Mouse (Mus musculus) 3134 (cell line): ENCODE results near the gene Kdm2b.

ENCODE experiments used
- DNase-seq: peaks from one replicate; pipeline ENCODE4 v3.0.0-alpha.2; 2011; ENCODE audit warnings: low spot score; ENCODE audit not compliant: insufficient read length; ENCODE audit errors: extremely low read depth

Kdm2b gene

DNA sequence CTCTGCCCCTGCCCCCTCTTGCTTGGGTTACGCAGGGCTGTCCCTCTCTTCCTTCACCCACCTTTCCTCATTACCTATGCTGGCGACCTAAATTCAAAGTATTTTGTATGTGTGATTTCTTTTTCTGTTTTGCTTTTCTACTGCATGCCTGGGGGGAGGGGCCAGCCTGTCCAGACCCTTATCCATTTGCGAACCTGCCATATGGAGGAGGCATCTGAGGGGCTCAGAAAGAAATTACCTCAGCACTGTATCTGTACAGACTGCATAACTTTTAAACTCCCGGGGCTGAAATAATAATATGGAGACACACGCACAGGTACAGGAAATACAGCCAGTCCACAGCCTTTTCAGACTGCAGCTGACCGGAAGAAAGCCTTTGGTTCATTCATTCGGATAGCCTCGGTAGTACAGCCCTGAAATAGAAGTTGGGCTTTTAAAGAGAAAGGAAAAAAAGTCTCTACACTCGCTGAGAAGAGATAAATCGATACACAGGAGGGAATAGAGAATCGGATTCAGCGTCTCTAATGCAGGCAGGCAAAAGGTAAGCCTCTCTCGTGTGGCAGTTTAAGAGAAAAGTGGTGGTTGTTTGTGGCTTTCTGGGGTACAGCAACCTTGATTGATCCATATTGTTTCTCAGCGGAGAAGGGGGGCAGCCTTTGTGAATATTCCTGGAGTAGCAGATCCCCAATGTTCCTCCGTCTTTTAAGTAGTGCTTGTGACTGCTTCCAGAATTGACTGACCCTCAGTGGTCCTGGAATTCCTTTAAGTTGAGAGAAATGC lies at the start of gene Kdm2b:
Kdm2b (minus strand) TSS at position 273 of the 780 bp plus-strand sequence.
- DNase-seq: no peak

DNA sequence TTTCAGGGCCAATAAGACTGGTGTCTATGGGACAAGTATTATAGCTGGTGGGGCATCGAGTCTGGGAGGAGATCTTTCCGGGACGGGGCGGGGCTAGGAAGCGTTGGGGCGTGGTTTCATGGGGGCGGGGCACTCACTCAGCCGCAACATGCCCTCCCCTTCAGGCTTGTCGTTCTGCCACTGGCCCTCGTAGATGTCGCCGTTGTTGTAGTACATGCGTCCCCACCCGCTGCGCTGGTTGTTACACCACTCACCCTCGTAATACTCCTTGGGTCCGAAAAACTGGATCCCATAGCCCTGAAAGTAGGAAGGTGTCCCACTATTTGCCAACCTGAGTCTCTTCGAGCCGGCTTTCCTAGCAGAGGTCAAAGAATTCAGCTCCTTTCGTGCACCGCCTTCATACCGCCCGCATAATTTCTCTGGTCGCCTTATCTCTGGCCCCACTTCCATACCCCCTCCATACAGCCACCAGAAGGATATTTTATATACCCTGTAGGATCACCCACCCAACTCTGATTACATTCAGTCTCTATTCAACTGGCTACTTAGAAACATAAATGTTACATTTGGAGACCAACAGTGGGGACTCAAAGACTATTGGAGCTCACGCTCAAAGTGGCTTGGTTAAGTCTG lies 49.6 kb upstream of the Kdm2b start:
- DNase-seq: no peak

DNA sequence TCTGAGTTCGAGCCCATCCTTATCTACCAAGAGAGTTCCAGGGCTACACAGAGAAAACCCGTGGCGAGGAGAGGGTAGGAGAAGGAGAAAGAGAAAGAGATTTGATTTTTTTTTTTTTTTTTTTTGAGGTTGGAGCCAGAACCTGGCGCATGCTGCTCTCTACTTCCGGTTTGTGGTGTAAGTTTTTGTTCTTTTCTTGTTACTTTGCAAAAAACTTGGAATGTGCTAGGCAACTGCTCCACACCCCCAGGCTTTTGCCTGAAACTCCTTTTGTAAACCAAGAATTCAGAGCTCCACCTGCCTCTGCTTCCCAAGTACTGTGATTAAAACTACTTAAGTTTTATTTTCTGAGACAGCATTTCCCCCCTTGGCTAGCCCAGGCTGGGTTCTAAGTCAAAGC lies 48.5 kb upstream of the Kdm2b start:
- DNase-seq: no peak

DNA sequence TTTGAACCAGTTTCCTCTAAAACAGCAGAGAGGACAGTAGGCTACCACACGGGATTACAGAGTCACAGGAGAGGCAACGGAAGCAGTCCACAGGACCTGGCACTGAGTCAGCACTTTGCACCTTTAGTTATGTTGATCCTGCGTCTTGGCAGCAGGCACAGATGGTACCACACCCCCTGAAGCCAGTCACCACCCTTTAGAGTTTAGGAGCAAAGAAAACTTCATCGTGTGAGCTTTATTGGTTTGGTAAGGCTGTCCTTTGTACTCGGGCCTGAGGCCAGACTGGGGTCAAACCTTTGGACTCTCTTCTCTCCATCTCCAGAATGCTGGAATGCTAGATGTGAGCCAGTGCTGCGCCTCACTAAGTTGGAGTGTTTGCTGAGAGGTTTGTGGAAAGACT lies 45.9 kb upstream of the Kdm2b start:
- DNase-seq: no peak

DNA sequence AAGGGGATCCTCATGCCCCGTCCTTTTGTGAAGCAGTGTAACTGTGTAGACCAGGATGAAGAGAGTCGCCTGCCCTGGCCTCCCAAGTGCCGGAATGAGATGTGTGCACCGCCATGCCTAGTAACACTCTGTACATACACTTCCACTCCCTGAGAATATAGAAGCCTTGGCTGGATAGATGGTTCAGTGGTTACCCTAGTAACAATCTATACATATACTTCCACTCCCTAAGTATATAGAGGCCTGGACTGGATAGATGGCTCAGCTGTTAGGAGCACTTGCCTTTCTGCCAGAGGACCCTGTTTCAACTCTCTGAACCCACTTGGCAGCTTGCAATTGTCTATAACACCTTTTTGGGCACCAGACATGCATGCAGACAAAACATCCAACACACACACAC lies 45.5 kb upstream of the Kdm2b start:
- no peak for DNase-seq

DNA sequence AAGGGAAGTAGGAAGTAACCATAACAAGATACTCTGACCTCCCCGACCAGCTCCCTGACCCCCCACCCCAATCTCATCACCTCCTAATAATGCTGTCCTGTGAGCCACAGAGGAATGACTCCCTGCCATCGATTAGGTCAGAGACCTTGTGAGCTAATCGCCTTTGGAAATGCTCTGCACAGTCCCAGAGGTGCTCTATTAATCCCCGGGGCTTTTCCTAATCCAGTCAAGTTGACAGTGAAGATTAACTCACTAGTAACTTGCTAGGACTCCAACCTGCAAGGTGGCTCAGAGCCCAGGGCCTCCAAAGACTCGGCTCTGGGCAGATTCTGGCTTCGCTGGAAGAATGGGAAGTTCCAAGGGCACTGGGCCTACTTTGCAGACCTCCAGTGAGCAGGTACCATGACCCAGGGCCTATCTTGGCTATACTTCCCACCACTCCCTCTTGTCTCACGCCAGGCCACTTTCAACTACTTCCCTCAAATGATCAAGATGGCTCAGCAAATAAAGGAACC lies 44.1 kb upstream of the Kdm2b start:
- no peak for DNase-seq

DNA sequence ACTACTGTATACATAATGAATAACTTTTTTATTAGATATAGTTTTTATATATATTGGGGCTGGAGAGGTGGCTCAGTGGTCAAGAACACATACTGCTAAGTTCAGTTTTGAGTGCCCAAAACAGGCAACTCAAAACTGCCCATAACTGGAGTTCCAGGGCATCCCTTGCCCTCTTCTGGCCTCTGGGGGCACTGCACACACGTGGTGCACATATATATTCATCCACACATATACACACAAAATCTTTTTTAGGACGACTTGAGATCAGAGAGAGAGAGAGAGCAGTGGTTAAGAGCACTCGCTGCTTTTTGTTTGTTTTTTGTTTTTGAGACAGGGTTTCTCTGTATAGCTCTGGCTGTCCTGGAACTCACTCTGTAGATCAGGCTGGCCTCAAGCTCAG lies 41.7 kb upstream of the Kdm2b start:
- no peak for DNase-seq

DNA sequence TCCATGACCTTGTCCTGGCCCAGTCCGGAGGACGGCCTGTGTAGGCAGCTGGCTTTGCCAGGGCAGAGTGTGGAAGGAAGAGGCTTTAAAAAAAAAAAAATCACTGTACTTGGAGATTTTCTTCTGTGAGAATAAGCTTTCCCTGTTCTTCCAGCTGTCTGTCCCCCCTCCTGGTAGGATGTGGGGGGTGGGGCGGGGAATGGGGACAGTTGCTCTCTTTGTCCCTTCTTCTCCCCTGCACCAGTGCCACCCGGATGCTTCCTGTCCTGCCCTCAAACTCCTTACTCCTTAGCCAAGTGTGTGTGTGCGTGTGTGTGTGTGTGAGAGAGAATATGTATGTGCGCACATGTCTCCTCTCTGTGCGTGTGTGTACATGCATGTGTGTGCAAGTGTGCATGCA lies 40.1 kb upstream of the Kdm2b start:
- DNase-seq: no peak

DNA sequence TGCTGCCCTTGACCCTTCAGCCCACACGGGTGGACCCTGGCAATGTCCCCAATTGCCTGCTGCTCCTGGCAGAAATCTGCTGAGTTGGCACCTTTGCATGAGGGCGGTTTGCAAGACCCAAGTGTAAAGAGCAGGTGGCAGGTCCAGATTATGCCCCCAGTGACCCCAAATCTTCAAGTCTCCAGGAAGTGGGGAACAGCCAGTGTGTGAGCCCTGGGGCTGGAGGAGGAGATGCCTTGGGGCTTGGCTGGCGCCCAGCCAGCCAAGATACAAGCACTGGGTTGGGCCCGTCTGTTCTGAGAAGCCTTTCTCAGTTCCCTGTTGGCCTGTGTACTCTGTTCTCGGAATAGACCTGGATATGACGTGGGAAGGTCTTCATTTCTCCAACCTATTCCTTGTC lies 37.8 kb upstream of the Kdm2b start:
- no peak for DNase-seq

DNA sequence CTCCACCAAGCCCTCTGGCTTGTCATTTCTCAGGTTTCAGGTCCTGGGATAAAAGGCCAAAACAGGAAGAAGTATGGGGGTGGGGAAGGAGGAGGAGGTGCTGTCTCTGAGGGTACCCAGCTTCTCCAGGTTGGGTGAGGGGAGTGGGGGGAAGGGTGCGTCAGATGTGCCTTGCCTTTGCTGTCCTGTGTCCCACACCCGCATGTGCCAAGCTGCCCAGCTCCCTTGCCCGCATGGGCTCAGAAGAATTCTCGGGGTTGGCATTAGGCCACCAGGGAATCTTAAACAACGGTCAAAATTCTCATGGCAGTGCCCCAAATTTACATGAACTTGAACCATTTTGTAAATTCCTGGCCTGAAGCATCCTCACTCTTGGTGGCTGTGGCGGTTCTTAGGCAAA lies 36.8 kb upstream of the Kdm2b start:
- DNase-seq: no peak

DNA sequence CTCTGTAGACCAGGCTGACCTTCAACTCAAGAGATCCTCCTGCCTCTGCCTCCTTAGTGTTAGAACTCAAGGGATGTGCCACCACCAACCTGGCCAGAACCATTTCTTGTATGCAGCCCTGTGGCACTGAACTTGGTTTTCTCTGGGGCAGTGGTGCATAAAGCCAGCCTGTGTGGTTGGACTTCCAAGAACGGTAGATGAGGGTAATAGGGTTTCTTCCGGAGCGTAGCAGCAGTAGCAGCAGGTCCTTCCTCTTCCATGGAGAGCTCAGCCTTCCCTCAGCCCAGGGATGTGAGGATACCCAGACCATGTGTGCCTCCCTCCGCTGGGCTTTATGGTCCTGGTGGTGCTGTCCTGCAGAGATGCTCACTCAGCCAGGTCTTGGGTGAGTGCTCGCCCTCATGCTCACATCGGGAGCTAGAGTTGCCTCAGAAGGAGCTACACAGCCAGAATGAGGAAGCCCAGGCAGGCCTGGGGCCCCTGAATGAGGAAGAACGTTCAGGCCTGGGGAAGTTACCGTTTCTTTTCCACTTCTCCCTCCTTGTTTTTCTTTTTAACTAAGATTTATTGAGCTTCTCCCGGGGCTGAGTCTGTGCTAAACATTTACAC lies 35.4 kb upstream of the Kdm2b start:
- DNase-seq: no peak

DNA sequence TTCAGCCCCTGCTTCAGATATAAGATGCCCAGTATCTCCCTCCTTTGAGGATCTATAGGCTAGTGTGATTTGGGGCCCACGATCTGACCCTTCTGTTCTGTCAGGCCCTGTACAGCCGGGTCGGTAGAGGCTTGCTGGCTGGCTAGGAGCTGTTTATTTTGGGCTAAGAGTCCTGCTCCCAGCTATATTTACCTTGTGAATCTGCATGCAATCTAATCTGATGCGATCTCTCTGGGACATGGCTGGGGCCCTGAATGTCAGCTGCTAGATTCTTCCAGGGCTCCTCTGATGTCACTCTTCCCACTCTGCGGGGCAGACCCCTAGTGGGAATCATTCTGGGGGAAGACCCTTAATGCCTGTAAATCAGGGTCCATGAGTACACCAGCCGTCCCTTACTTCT lies 34.7 kb upstream of the Kdm2b start:
- DNase-seq: no peak

DNA sequence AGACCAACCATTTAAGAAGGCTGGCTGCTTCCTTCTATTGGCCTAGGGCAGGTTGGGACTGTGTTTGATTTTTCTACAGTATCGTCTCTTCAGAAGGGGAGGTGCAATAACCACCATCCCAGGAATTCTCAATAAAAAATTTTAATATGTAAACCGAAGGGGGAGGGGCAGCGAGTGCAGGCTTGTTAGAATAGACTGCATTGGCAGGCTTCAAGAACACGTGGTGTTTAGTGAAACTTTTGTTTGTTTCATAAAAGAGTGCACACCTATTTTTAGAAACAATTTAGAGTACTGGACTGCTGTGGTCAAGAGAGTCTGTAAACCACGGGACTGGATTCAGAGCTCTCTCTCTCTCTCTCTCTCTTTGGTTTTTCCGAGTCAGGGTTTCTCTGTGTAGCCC lies 33.4 kb upstream of the Kdm2b start:
- DNase-seq: no peak

DNA sequence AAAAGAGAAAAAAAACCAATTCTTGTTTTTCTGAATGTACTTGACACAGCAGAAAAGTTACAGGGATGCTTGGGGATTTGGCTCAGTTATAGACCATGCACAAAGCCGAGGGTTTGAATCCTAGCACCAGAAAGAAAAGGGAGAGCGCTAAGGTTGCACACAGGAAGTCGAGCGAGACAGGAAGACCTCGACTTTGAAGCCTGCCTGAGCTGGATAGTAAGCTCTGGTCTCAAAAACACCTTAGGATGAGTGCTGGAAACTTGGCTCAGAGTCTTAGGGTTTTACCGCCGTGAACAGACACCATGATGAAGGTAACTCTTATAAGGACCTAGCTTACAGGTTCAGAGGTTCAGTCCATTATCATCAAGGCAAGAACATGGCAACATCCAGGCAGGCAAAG lies 31.8 kb upstream of the Kdm2b start:
- DNase-seq: no peak

DNA sequence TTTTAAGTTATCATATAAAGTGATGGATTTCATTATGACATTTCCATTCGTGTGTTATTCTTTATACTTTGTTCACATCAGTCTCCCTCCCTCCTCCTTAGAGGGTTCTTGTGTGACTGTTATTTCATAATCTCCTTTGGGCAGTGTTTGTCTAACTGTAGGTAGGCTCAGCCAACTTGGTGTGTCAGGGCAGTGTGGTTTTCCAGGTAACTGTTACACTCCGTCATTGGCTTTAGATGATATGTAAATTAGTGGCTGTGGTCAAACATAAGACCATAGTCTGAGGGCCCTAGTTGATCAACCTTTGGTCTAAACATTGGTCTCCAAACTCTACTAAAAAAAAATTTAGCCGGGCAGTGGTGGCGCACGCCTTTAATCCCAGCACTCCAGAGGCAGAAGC lies 30.8 kb upstream of the Kdm2b start:
- DNase-seq: no peak

DNA sequence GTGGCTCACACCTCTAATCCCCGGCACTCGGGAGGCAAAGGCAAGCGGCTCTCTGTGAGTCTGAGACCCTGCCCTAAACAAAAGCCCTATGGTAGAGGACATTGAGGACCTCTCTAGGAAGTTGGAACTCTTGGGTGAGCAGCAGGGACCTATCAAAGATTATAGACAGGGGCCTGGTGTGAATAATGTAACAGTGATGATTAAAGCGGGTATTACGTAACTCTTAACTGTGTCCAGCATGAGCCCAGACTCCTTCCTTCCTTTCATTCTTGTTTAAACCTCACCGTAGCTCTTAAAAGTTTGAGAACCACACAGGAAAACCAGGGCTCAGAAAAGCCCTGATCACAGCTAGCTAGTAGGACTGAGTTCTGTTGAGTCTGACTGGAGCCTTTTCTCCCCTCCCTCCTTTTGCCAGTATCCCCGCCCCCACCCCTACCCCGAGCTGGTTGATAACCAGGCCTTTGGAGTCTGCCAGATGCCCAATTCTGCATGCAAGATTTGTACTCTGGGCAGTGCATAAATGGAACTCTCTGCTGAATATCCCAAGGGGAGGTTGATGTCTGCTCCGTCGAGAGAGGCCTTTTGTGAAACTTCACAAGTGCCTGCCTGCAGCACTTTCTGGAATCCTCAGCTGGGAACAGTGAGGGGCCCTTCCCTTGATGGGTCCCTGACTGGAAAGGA lies 29.9 kb upstream of the Kdm2b start:
- DNase-seq: no peak

DNA sequence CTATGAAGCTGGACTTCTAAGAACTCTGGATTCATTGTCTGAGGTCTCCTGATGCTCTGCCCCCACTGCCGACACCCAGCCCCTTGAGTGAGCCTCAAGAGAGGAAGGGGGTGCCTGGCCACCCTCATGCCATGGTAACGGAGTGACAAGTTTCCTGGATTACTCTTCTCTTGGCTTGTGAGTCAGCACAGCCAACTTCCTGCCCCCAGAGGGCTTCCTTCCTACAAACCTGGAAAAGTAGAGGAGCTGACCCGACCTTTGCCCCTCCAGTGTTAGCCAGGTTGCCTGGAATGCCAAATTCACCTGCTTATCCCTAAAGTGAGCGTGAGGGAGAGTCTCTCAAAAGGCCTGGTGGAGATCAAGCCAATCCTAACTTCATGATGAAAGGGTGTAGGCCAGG lies 27.9 kb upstream of the Kdm2b start:
- DNase-seq: no peak

DNA sequence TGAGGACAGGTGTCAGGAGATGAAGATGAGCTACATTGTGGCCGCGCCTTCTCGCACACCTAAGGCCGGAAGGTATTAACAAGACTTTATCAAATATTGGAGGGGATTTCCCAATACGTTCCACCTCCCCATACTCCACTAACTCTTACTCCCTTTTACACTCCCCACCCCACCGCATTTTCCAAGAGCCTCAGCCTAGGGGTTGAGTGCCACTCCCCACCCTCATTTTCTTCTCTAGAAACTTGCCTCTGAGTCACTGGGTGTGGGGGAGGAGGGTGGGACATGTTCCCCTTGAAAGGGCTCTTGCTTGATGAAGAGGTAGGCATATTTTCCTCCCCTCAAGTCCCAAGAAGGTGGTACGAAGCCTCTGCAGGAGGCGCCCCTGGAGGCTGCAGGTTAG lies 26.3 kb upstream of the Kdm2b start:
- DNase-seq: no peak

DNA sequence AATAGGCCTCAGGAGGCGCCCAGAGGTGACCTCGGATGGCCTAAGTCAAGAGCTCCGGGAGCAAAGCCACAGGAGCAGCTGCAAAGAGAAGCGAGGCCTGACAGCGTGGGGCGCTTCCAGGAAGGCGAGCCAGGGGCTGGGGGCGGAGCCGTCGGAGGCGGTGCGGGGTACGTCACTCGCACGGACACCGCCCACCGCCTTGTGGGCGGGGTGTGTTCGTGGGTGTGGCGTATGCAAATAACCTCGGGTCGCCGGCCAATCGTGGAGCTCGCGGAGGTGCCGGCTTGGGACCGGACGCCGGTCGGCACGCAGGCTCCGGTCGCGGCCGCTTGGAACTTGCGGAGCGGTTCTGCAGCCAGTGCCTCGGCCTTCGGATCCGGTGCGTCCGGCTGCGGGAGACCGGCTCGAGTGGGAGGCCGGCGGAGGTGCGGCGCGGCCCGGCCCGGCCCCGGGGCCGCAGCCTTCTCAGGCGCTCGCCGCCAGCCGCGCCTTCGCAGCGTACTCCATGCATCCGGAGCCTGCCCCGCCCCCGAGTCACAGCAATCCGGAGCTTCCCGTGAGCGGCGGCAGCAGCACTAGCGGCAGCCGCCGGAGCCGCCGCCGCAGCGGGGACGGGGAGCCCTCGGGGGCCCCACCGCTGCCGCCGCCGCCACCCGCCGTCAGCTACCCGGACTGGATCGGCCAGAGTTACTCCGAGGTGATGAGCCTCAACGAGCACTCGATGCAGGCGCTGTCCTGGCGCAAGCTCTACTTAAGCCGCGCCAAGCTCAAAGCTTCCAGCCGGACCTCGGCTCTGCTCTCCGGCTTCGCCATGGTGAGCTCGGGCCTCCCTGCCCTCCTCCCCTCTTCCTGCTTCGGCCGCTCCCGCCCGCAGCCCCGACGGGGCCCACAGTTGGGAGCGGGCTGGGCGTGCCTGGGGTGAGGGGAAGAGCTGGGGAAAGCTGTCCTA lies 25.4 kb upstream of the Kdm2b start, which contains the start of gene Orai1:
Orai1 (plus strand) TSS at position 322 of the 949 bp plus-strand sequence.
- peak; percentile 99 for DNase-seq
